Mouse (Mus musculus) olfactory bulb, adult 2 months (tissue): ENCODE measurements around the gene Gbp2. TPM values are rescaled to one million over a fixed set of nuclear protein-coding genes. Genes with fewer than 3 reads are reported as not detected.
A peak's percentile ranks its signal among the peaks of the same experiment; 100 is the strongest.

Source experiments
- H3K27ac ChIP-seq: fragments of 200-500 bp; 2 replicates; pipeline ENCODE4 v1.5.1; 2012; ENCODE audit warnings: low read depth, low read length; ENCODE audit not compliant: insufficient read depth
- H3K4me1 ChIP-seq: fragments of 200-500 bp; 2 replicates; pipeline ENCODE4 v1.6.1; 2012; ENCODE audit warnings: low read length; ENCODE audit not compliant: control insufficient read depth, insufficient read depth
- H3K4me3 ChIP-seq: fragments of 200-500 bp; 2 replicates; pipeline ENCODE4 v1.5.1; 2012; ENCODE audit warnings: mild to moderate bottlenecking, low read depth, low read length, moderate library complexity; ENCODE audit not compliant: insufficient read depth
- CTCF ChIP-seq: fragments of 200-500 bp; IDR thresholded peaks from 2 replicates; pipeline ENCODE4 v1.5.1; 2012; ENCODE audit warnings: low read depth, mild to moderate bottlenecking, low read length, moderate library complexity; ENCODE audit not compliant: insufficient read depth
- POLR2A ChIP-seq: fragments of 200-500 bp; IDR thresholded peaks from 2 replicates; pipeline ENCODE4 v1.6.1; 2012; ENCODE audit warnings: mild to moderate bottlenecking, low read depth, low read length, moderate library complexity; ENCODE audit not compliant: insufficient read depth
- WGBS: fragments of 180-500 bp; shearing (Covaris S2); methylation state at CpG from one replicate; pipeline ENCODE4 v1.1.7; 2018; 5-methylcytosine and 5-hydroxymethylcytosine counted together
- polyA plus RNA-seq: library from polyadenylated mRNA; stranded (reverse); fragments of >200 nt; gene quantifications from 2 replicates; pipeline ENCODE4 v1.2.4, GENCODE M21; 2012; ENCODE audit warnings: low replicate concordance; ENCODE audit not compliant: missing spikeins, insufficient read depth, insufficient read length

Gene Gbp2
- polyA plus RNA-seq = not detected in 2 replicates

GRCm38 (mm10) chr3:142620111-142620955, at the start of gene Gbp2:
Gene Gbp2 (plus strand): TSS chr3:142620602.
- Histone ChIP-seq H3K4me3 (peak within 1 kb of the TSS; percentile 28; the same call in 1 of the 2 replicates), H3K4me1 (no peaks in the 10 kb centered on the region), H3K27ac (peak within 1 kb of the TSS; percentile 47; the same call in 1 of the 2 replicates)
- 36% methylated on average over 4 of the region's 4 CpGs for WGBS
- TF ChIP-seq POLR2A (no peak), CTCF (no peak)

DNA sequence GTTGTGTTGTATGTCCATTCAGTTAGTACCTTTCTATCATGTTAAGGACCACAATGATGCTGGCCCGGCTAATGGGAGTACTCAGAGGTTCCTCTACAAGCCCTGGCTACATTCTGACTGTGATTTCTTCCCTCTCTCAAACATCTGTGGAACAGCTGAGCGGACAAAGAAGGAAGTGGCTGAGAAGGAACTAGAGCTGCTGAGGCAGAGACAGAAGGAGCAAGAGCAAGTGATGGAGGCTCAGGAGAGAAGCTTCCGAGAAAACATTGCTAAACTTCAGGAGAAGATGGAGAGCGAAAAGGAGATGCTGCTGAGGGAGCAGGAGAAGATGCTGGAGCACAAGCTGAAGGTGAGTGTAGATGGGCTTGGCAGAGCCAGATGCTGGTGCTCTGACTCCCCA, 49.7 kb upstream of the Gbp2 start:
- WGBS = 90% methylated on average over 4 of the region's 4 CpGs

GRCm38 (mm10) chr3:142577108-142577507, 43.3 kb upstream of the Gbp2 start:
- H3K27ac ChIP-seq = no peak overlapping the region
- WGBS = 90% methylated on average over 3 of the region's 3 CpGs
- TF ChIP-seq POLR2A = no peak
- no peak overlapping the region for H3K4me3 ChIP-seq
- H3K4me1 ChIP-seq = no peaks in the 10 kb centered on the region

More for the DNA sequence above, 49.7 kb upstream of the Gbp2 start:
- TF ChIP-seq POLR2A = no peak
- TF ChIP-seq CTCF = no peak
- Histone ChIP-seq H3K4me3 (no peak overlapping the region), H3K27ac (no peak overlapping the region), H3K4me1 (no peaks in the 10 kb centered on the region)

DNA sequence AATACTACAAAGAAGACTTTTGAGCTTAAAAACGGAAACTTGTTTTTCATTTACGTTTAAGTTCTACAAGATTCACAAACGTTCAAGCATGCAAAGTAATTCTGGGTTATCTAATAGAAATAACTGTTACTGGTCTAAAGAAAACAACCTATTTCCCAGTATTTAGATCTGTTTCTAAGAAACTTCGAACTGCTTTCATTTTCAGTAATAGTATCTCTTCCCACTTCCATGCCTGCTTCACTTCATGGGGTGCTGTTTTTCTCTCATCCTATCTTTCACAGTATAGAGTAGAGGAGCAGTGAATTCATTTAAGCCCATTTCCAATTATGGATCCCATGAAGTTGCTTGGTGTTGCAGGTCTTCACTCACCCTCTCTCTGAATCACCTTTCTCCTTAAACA, 42.1 kb upstream of the Gbp2 start:
- no peak overlapping the region for H3K27ac ChIP-seq
- WGBS = 91% methylated on average over 4 of the region's 4 CpGs
- no peak overlapping the region for H3K4me3 ChIP-seq
- TF ChIP-seq POLR2A (no peak), CTCF (no peak)
- no peaks in the 10 kb centered on the region for H3K4me1 ChIP-seq

- Histone ChIP-seq H3K27ac (no peak overlapping the region), H3K4me1 (no peaks in the 10 kb centered on the region), H3K4me3 (no peak overlapping the region)
- no peak for TF ChIP-seq CTCF
- no peak for TF ChIP-seq POLR2A
- WGBS = 94% methylated on average over 4 of the region's 4 CpGs
Observed at GRCm38 (mm10) chr3:142583067-142583466, 37.3 kb upstream of the Gbp2 start.

DNA sequence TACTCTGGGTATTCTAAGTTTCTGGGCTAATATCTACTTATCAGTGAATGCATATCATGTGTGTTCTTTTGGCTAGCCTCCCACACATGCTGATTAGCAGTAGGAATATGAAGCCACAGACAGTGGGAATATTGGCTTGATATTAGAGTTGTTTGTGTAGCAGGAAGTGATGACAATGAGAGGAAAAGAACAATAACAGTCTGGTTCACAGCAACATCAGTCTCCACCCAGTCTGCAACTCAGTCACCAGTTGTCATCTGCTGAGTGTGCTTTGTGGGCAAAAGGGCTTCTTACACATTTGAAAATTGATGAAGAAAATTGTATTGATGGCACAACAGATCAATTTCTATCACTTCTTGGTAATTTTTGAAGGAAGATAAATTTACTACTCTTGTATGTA, 33.0 kb upstream of the Gbp2 start:
- TF ChIP-seq CTCF (no peak), POLR2A (no peak)
- H3K27ac ChIP-seq = no peak overlapping the region
- H3K4me1 ChIP-seq = no peaks in the 10 kb centered on the region
- H3K4me3 ChIP-seq = no peak overlapping the region

DNA sequence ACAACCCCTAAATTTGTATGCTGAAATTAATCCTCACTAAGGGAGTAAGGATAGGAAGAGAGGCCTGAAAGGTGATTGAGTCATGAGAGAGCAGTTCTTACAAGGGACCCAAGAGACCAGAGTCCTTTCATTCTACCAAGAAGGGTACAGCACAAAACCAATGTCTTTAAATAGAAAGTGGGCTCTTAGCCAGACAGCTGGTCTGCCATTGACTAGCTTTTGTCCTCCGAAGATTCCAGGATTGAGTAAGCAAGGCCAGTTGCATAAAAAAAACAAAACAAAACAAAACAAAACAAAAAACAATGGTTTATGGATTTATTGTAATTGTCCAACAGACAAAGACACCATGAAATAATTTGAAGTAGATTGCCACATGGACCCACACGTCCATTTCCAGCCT, 31.5 kb upstream of the Gbp2 start:
- H3K27ac ChIP-seq = no peak overlapping the region
- 56% methylated on average over 2 of the region's 2 CpGs for WGBS
- TF ChIP-seq CTCF (no peak), POLR2A (no peak)
- H3K4me3 ChIP-seq = no peak overlapping the region
- H3K4me1 ChIP-seq = no peaks in the 10 kb centered on the region

DNA sequence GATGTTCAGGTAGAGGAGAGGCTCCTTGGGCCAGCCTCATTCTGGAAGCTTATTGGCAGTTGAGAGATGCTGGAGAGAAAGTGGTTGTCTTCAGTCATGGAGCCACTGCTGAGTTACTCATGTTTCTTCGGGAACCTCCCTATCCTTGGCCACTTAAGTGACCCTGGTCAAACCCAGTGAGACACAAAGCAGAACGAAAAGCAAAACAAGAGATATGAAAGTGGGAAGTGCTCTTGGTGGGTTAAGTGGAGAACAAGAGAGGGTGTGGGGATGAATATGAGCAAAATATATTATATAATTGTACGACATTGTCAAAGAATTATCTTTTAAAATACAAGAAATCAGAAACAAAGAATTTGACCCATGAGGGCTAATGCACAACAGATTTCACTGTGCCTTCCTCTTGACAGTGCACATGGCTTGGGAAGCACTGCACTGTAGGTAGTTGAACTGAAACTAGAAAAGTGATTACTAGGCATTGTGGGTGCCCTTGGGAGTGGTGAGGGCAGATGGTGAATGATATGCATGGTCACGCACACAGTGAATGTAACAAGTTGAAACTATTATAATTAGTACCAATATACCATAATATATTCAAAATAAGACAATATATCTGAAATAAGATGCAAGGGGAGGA, 29.9 kb upstream of the Gbp2 start:
- Histone ChIP-seq H3K4me1 (no peaks in the 10 kb centered on the region), H3K4me3 (no peak overlapping the region), H3K27ac (no peak overlapping the region)
- 93% methylated on average over 4 of the region's 4 CpGs for WGBS
- no peak for TF ChIP-seq POLR2A

- H3K4me1 ChIP-seq = no peaks in the 10 kb centered on the region
- 86% methylated on average over 1 of the region's 1 CpGs for WGBS
- no peak within 1 kb of the TSS for H3K4me3 ChIP-seq
- TF ChIP-seq POLR2A = no peak
- TF ChIP-seq CTCF = no peak
- no peak within 1 kb of the TSS for H3K27ac ChIP-seq
Observed at GRCm38 (mm10) chr3:142594547-142594946, 25.9 kb upstream of the Gbp2 start, which contains the start of gene Gbp2b. Gene Gbp2b (plus strand): TSS chr3:142594847.
